Mouse (Mus musculus) kidney, postnatal 14 days (tissue): Measurements from ENCODE around the gene Enpp1.

Experiments
- DNase-seq: peaks from one replicate; pipeline ENCODE4 v3.0.0; 2022; ENCODE audit warnings: mixed read lengths

Enpp1 gene

GRCm38 (mm10) chr10:24595250-24596002, 116.5 kb downstream of the Enpp1 start, which contains the start of gene Ccn2:
Gene Ccn2 (plus strand): TSS chr10:24595442.
- DNase-seq: peak; percentile 93

- DNase-seq: no peak
Observed at GRCm38 (mm10) chr10:24593556-24593955, 118.4 kb downstream of the Enpp1 start.

GRCm38 (mm10) chr10:24592969-24593368, 119.0 kb downstream of the Enpp1 start:
- no peak for DNase-seq

GRCm38 (mm10) chr10:24592318-24592717, 119.6 kb downstream of the Enpp1 start:
- DNase-seq: no peak

- no peak for DNase-seq
Observed at GRCm38 (mm10) chr10:24591741-24592140, 120.2 kb downstream of the Enpp1 start.

- DNase-seq: peak; percentile 88
Observed at GRCm38 (mm10) chr10:24591136-24591535, 120.8 kb downstream of the Enpp1 start.

GRCm38 (mm10) chr10:24590546-24590945, 121.4 kb downstream of the Enpp1 start:
- DNase-seq: no peak

GRCm38 (mm10) chr10:24589238-24589637, 122.7 kb downstream of the Enpp1 start:
- no peak for DNase-seq

- DNase-seq: no peak
Observed at GRCm38 (mm10) chr10:24588824-24589223, 123.1 kb downstream of the Enpp1 start.
